Mouse (Mus musculus) frontal cortex, postnatal 14 days (tissue): ENCODE results near the gene Hmga2.

Experiments used
- DNase-seq, 2 experiments: peaks; one replicate each; pipeline ENCODE4 v3.0.0; 2022; ENCODE audit warnings: low spot score in 2 of 2

Hmga2 gene

GRCm38 (mm10) chr10:120475601-120476515, at the start of gene Hmga2:
Hmga2 (minus strand) TSS chr10:120476469.
- DNase-seq, result no peak

- no peak for DNase-seq
These were observed 46.7 kb upstream of the Hmga2 start for GRCm38 (mm10) chr10:120522959-120523358.

- no peak for DNase-seq
These were observed 45.8 kb upstream of the Hmga2 start for GRCm38 (mm10) chr10:120521912-120522575.

- DNase-seq, result no peak
These were observed 40.0 kb upstream of the Hmga2 start for GRCm38 (mm10) chr10:120516311-120516710.

GRCm38 (mm10) chr10:120513721-120514120, 37.5 kb upstream of the Hmga2 start:
- no peak for DNase-seq

GRCm38 (mm10) chr10:120512946-120513345, 36.7 kb upstream of the Hmga2 start:
- DNase-seq, result no peak

GRCm38 (mm10) chr10:120512121-120512520, 35.9 kb upstream of the Hmga2 start:
- no peak for DNase-seq

- DNase-seq, result no peak
These were observed 27.7 kb upstream of the Hmga2 start for GRCm38 (mm10) chr10:120503959-120504358.

GRCm38 (mm10) chr10:120500794-120501193, 24.5 kb upstream of the Hmga2 start:
- DNase-seq, result no peak

GRCm38 (mm10) chr10:120498086-120498485, 21.8 kb upstream of the Hmga2 start:
- DNase-seq, result no peak

- no peak for DNase-seq
These were observed 18.4 kb upstream of the Hmga2 start for GRCm38 (mm10) chr10:120494653-120495052.

- DNase-seq, result no peak
These were observed 15.2 kb upstream of the Hmga2 start for GRCm38 (mm10) chr10:120491477-120491876.

GRCm38 (mm10) chr10:120489611-120490010, 13.3 kb upstream of the Hmga2 start:
- no peak for DNase-seq

- DNase-seq, result no peak
These were observed 12.3 kb upstream of the Hmga2 start for GRCm38 (mm10) chr10:120488526-120488925.

- no peak for DNase-seq
These were observed 11.6 kb upstream of the Hmga2 start for GRCm38 (mm10) chr10:120487881-120488280.

GRCm38 (mm10) chr10:120485461-120485860, 9.2 kb upstream of the Hmga2 start:
- DNase-seq, result no peak

GRCm38 (mm10) chr10:120484144-120484543, 7.9 kb upstream of the Hmga2 start:
- DNase-seq, result no peak

- no peak for DNase-seq
These were observed 1.9 kb upstream of the Hmga2 start for GRCm38 (mm10) chr10:120478164-120478563.

- DNase-seq, result no peak
These were observed 1.2 kb upstream of the Hmga2 start for GRCm38 (mm10) chr10:120477501-120477900.

GRCm38 (mm10) chr10:120476516-120477336, 457 bp upstream of the Hmga2 start:
- no peak for DNase-seq

- DNase-seq, result no peak
These were observed 1.2 kb downstream of the Hmga2 start for GRCm38 (mm10) chr10:120475041-120475541.

- no peak for DNase-seq
These were observed 2.0 kb downstream of the Hmga2 start for GRCm38 (mm10) chr10:120474301-120474700.
